Mouse (Mus musculus) mouse embryonic stem cell (cell line): ENCODE data around the gene Nme1.
"Not testable (repeated sequence)": the region's sequence is repeated elsewhere in the genome, so short reads cannot be mapped to it uniquely, and the experiment has no call there.

Source experiments
- in situ Hi-C, 2 experiments: fragments of 300-500 bp; cut with MboI; formaldehyde crosslinking; loops; 1 replicate in 1 of 2; 3 replicates in 1 of 2; pipeline ENCODE4 v1.14.3; 2019 to 2020; ENCODE audit warnings: low sequenced_read_pairs in 2 of 2, low pct_unique_long_range_greater_than_20kb in 1 of 2, mixed read lengths in 1 of 2; ENCODE audit not compliant: unreplicated experiment in 1 of 2

The Nme1 gene

DNA sequence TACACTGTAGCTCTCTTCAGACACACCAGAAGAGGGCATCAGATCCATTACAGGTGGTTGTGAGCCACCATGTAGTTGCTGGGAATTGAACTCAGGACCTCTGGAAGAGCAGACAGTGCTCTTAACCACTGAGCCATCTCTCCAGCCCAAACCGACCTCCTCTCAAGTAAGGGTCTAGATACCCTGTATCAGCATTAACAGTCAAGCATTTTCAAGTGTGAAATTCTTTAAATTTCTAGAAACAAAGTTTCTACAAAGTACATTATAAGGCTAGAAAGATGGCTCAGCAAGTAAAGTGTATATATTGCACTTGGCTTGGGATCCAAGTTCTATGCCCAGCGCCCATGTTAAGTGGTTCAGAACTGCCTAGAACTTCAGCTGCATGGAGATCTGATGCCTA is 53.3 kb downstream of the Nme1 start:
- in situ Hi-C loops, result not testable (repeated sequence)

- in situ Hi-C loops, result no loop called here
Observed at GRCm38 (mm10) chr11:93911603-93912002, 56.7 kb downstream of the Nme1 start.

DNA sequence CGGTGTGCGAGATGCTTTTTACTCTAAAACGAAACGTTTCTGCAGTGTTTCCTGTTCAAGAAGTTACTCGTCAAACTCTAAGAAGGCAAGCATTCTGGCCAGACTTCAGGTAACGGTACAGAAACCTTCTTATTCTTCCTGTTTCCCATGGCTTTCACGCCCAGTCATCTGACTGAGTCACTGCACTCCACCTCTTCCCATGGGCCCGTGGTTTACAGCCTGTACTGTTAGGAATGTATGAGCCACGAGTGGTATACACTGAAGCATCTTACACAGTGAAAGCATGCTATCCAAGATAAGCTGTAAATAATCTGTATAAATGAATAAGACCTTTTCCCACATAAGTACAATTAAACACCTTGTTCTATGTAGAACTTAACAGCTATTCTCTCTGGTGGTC is 59.5 kb downstream of the Nme1 start:
- in situ Hi-C loops, result no loop called here

- in situ Hi-C loops, result no loop called here
Observed at GRCm38 (mm10) chr11:93907839-93908238, 60.5 kb downstream of the Nme1 start.
